Mouse (Mus musculus) right cerebral cortex, postnatal 25 days (tissue): ENCODE measurements at regions not wholly inside any gene's neighbourhood (a gene's known extent, or its start where the extent isn't known, plus 50 kb on each side); places are given as distances from the start of the nearest gene placed in this dataset.

ENCODE experiments used
- DNase-seq: peaks from one replicate; pipeline ENCODE4 v3.0.0; 2022

DNA sequence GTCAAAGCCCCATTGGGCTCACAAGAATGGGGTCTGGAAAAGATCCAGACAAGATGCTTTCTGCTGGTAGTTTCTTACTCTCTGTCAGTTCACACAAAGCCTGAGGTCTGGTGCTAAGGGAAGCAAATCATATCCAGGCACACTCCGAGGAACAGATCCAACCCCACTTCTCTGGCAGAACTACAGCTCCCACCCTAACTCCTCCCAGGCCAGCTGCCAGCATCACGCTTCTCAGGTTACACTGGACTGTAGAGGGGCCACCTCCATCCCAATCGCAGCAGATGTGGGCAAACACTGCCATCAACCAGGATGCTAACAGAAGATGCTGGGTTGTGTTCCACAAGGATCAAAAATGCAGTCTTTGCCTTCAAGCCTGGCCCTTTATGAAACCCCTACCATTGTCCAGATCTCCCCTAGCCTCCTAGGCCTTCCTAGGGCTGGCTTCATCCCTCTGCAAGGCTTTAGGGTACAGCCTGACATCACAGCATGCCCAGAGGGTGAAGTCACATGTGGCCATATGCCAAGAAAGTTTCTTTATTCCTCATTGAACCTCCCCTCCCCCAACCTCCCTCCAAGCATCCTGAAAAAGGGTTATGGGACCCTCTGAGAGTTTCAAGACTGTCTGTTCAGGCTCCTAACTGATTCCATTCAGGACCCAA is 99.6 kb upstream of the 2610301B20Rik start:
- DNase-seq, result no peak

DNA sequence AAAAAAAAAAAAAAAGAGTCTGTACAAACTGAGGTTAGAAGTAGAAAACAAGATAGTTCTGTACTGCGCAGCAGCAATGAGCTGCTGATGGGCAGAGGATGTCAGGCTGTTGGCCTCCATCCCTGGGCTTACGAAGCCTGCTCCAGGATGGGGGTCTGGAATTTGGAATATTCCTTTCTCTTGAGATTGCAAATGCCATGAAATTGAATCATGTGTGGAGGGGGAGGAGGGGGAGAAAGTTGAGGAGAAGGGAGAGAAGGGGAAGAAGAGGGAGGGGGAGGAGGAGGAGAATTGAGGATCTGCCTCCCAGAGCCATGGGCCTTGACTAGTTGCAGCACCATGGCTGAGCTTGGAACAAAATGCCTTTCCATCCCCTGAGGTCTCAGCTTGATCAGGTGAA is 87.6 kb upstream of the 2610301B20Rik start:
- DNase-seq, result no peak

DNA sequence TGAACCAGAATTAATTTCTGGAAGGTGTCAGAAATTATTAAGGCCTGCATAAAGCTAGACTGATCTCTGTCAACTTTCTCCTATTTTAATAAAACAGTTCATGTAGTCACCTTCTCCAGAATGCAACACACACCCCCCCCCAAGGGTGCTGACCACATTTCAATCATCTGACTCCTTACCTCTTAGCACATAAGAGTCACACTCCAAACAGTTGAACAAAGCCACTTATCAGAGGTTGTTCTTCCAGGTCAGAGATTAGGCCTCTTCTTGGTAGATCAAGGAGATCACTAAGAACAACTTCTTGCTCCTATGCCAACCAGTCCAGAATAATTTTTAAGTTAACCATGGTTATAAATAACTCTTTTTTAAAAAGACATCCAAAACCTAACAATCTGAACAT is 86.0 kb upstream of the 2610301B20Rik start:
- no peak for DNase-seq

DNA sequence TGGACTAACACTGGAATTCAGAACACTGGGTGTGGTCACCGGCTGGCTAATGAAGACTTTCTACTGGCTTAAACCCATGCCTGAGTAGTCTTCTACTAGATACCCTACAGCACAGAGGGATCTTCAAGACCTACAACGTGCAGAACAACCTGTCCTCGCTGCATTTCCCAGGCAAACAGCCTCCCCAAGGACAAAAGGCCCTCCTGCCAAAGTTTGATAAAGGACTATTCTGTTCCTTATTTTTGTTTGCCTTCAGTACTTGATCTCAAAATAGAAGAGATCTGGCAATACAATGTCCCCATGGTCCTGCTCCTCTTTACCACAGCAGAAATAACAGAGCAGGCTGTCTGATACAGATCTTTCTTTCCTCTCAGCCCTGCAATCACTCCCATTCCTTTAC is 85.2 kb upstream of the 2610301B20Rik start:
- DNase-seq, result no peak

DNA sequence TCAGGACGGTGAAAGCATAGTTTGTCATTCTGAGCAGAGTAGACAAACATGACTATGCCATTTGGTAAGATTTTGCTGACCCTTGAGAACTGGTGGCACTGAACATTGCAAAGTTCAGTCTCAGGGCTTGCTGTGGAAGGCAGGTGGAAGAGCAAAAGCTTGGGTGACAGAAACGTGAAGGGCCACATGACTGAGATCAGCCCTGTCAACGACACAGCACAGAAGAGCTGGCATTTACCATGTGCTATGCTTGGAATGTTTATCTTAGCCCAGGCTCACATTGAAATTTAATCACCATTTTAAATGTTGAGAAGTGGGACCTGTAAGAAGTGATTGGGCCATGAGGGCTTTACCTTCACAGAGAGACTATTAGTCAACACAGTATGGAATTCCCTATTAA is 81.7 kb upstream of the 2610301B20Rik start:
- no peak for DNase-seq

DNA sequence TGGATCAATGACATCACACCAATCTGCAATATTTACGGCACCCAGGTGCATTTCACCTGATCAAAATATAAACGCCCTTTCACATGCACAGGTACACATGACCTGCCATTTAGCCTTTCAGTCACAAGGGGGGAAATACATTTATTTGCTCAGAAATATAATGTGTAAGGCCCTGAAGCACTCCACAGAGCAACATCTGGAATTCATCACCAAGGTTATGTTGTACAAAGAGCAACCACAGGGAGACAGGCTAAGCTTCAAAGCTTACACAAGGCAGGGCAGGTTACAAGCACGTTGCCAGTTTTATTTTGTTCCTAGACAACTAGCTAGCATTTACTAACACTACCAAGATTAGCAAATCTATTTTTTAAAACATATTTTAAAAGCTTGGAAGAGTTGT is 79.8 kb upstream of the 2610301B20Rik start:
- no peak for DNase-seq

DNA sequence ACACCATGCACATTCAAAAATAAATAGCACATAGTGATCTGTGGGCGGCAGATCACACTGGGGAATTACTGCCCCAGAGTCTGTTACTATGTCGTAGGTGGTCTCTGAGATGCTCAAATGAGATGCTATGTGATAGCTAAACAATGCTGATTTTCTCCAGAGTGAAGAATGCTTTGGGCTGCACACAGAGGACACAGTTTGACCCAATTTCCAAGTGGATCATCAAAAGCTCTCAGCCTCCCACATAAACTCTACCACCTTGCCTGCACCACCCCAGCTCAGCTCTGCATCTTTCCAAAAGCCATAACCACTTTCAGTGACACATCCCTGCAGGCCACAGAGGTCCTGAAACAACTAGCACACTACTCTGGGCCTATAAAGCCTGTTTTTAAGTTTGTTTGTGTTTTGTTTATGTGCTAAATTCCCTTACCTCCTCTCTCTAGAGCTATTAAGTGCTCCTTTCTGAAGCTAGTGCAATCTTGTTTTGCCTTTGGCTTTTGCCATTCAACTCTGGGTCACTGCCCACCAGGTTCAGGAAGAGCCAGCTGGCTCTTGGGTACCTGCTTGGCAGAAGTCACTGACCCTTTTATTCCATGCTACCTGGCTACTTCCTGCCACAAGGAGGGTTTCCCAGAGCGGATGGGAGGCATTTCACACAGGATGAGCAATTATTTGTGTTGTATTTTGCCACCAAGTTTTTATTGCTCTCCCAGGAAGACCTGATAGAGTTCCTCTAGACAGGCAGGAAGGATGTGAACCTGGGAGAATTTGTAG is 73.3 kb upstream of the 2610301B20Rik start:
- no peak for DNase-seq

DNA sequence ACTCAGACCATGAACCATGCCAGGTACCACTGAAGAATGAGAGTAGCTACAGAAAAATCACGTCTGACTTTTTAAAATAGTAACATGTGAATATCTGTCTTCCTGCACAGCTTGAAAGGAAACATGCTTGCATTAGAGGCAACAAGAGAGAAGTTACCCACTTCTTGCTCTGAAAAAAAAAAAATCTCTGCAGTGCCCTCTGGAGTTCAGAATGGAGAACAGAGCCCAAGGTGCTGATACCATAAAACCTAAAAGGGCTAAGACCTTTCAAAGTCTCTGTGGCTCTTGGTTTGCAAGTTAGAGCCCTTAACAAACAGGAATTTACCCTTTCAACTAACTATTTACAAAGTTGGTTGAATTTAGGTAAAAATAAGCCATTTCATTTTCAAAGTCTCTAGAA is 69.6 kb upstream of the 2610301B20Rik start:
- no peak for DNase-seq

DNA sequence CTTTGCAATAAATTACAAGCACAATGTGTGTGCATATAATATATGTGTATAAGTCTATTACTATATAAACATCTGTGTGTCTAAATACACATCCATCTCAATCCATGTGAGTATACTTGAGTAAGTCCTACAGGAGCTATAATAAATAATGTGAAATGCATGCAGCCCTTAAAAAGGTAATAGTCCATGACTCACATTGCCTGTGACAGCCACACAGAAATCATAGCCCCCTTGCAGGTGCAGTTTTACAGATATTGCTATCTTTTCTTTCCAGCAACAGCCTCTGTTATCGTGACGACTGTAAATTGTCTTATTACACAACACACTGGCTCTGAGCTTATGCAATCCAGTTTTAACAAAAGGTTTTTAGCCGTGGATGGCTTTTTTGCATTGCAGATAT is 67.0 kb upstream of the 2610301B20Rik start:
- DNase-seq, result no peak

DNA sequence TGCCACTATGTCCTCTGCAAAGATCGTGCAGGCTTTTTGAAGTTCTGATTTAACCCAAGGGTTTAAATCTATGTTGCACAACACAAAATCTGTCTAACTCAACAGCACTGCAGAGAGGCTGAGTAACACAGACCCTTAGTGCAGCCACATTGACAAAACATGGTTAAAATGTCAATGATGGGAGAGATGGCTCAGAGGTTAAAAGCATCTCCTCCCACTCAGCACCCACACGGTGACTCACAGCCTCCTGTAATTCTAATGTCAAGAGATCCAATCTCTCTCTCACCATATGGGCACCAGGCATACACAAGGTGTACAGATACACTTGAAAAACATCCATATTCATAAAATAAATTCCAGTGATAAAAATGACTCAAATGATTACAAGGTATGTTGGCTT is 61.4 kb upstream of the 2610301B20Rik start:
- DNase-seq, result peak; percentile 4
